Mouse (Mus musculus) limb, embryonic 10.5 days (tissue): ENCODE measurements around the gene Ddx54. TPM values are rescaled to one million over a fixed set of nuclear protein-coding genes. Genes with fewer than 3 reads are reported as not detected.

Experiments used
- DNase-seq: peaks from one replicate; pipeline ENCODE4 v3.0.0-alpha.2; 2017; ENCODE audit warnings: low spot score
- H3K27ac ChIP-seq: fragments of 300-500 bp; sonication (generic); 2 replicates; pipeline ENCODE4 v1.5.1; 2016; ENCODE audit warnings: mild to moderate bottlenecking
- H3K27me3 ChIP-seq: fragments of 300-500 bp; sonication (generic); 2 replicates; pipeline ENCODE4 v1.6.1; 2016; ENCODE audit warnings: low read depth, mild to moderate bottlenecking; ENCODE audit not compliant: poor library complexity, severe bottlenecking
- H3K36me3 ChIP-seq: fragments of 300-500 bp; sonication (generic); 2 replicates; pipeline ENCODE4 v1.6.1; 2016; ENCODE audit warnings: mild to moderate bottlenecking, moderate library complexity
- H3K4me1 ChIP-seq: fragments of 300-500 bp; sonication (generic); 2 replicates; pipeline ENCODE4 v1.6.1; 2016
- H3K4me3 ChIP-seq: fragments of 300-500 bp; sonication (generic); 2 replicates; pipeline ENCODE4 v1.5.1; 2016; ENCODE audit warnings: mild to moderate bottlenecking, moderate library complexity
- H3K9me3 ChIP-seq: fragments of 300-500 bp; sonication (generic); replicated peaks from 2 replicates; pipeline ENCODE4 v1.6.1; 2016; ENCODE audit warnings: mild to moderate bottlenecking
- WGBS: fragments of 180-500 bp; shearing (Covaris S2); methylation state at CpG from one replicate; pipeline ENCODE4 v1.1.7; 2016; 5-methylcytosine and 5-hydroxymethylcytosine counted together
- polyA plus RNA-seq: library from polyadenylated mRNA; unstranded; fragments of >200 nt; fragmentation: Nextera tagmentation; extraction: Ambion mirVana; gene quantifications from 2 replicates; pipeline ENCODE4 v1.2.1, GENCODE M21; 2016

The Ddx54 gene
- polyA plus RNA-seq, 1 experiment from 2014 or later: 58.1 TPM

- 4% methylated on average over 8 of the region's 8 CpGs for WGBS
- Histone ChIP-seq H3K27ac (peak overlapping the region; percentile 66; the same call in 1 of the 2 replicates), H3K4me1 (peaks cover 8% of the 10 kb centered on the region), H3K4me3 (peak overlapping the region; percentile 48), H3K9me3 (no peaks in the 10 kb centered on the region), H3K27me3 (no peaks in the 10 kb centered on the region), H3K36me3 (peaks cover 22% of the 10 kb centered on the region)
- DNase-seq: peak; percentile 96
These were observed 6.9 kb upstream of the Ddx54 start for GRCm38 (mm10) chr5:120605688-120606087.

- Histone ChIP-seq H3K4me3 (no peak overlapping the region), H3K4me1 (peaks cover 18% of the 10 kb centered on the region), H3K36me3 (peaks cover 22% of the 10 kb centered on the region), H3K9me3 (no peaks in the 10 kb centered on the region), H3K27me3 (no peaks in the 10 kb centered on the region), H3K27ac (no peak overlapping the region)
- 69% methylated on average over 25 of the region's 25 CpGs for WGBS
- DNase-seq: no peak
These were observed 5.8 kb upstream of the Ddx54 start for GRCm38 (mm10) chr5:120606590-120607200.

- Histone ChIP-seq H3K4me1 (peaks cover 24% of the 10 kb centered on the region), H3K36me3 (peaks cover 22% of the 10 kb centered on the region), H3K27me3 (no peaks in the 10 kb centered on the region), H3K27ac (no peak overlapping the region), H3K9me3 (no peaks in the 10 kb centered on the region), H3K4me3 (no peak overlapping the region)
- DNase-seq: no peak
- 79% methylated on average over 3 of the region's 3 CpGs for WGBS
These were observed 5.2 kb upstream of the Ddx54 start for GRCm38 (mm10) chr5:120607335-120607734.

GRCm38 (mm10) chr5:120609246-120609775 is 3.2 kb upstream of the Ddx54 start:
- H3K9me3 ChIP-seq: no peaks in the 10 kb centered on the region

GRCm38 (mm10) chr5:120610906-120611305 is 1.6 kb upstream of the Ddx54 start:
- H3K4me3 ChIP-seq: peak overlapping the region; percentile 76; the same call in 1 of the 2 replicates
- WGBS: 92% methylated on average over 5 of the region's 5 CpGs

More at GRCm38 (mm10) chr5:120609246-120609775, 3.2 kb upstream of the Ddx54 start:
- DNase-seq: no peak
- WGBS: 92% methylated on average over 16 of the region's 16 CpGs
- peaks cover 22% of the 10 kb centered on the region for H3K36me3 ChIP-seq
- H3K27me3 ChIP-seq: no peaks in the 10 kb centered on the region
- H3K4me3 ChIP-seq: no peak overlapping the region
- H3K4me1 ChIP-seq: peaks cover 30% of the 10 kb centered on the region
- H3K27ac ChIP-seq: no peak overlapping the region

GRCm38 (mm10) chr5:120611416-120611815 is 1.1 kb upstream of the Ddx54 start:
- no peaks in the 10 kb centered on the region for H3K27me3 ChIP-seq
- peaks cover 21% of the 10 kb centered on the region for H3K4me1 ChIP-seq
- H3K9me3 ChIP-seq: no peaks in the 10 kb centered on the region
- DNase-seq: no peak
- WGBS: 65% methylated on average over 8 of the region's 8 CpGs
- H3K36me3 ChIP-seq: peaks cover 38% of the 10 kb centered on the region
- H3K4me3 ChIP-seq: peak overlapping the region; percentile 76
- no peak overlapping the region for H3K27ac ChIP-seq

More at GRCm38 (mm10) chr5:120610906-120611305, 1.6 kb upstream of the Ddx54 start:
- H3K9me3 ChIP-seq: no peaks in the 10 kb centered on the region
- DNase-seq: no peak
- no peaks in the 10 kb centered on the region for H3K27me3 ChIP-seq
- peaks cover 21% of the 10 kb centered on the region for H3K4me1 ChIP-seq
- peaks cover 33% of the 10 kb centered on the region for H3K36me3 ChIP-seq
- H3K27ac ChIP-seq: no peak overlapping the region

GRCm38 (mm10) chr5:120612822-120613604 is 474 bp downstream of the Ddx54 start:
- H3K36me3 ChIP-seq: peaks cover 52% of the 10 kb centered on the region
- WGBS: under 1% methylated on average over 69 of the region's 69 CpGs
- H3K4me1 ChIP-seq: peaks cover 21% of the 10 kb centered on the region
- peak overlapping the region; percentile 97 for H3K27ac ChIP-seq
- DNase-seq: peak; percentile 97
- no peaks in the 10 kb centered on the region for H3K9me3 ChIP-seq
- H3K27me3 ChIP-seq: no peaks in the 10 kb centered on the region
- peak overlapping the region; percentile 76 for H3K4me3 ChIP-seq

GRCm38 (mm10) chr5:120615903-120616302 is 3.4 kb downstream of the Ddx54 start:
- H3K36me3 ChIP-seq: peaks cover 60% of the 10 kb centered on the region

GRCm38 (mm10) chr5:120618778-120619177 is 6.2 kb downstream of the Ddx54 start:
- Histone ChIP-seq H3K9me3 (no peaks in the 10 kb centered on the region), H3K4me1 (peaks cover 10% of the 10 kb centered on the region), H3K4me3 (no peak overlapping the region), H3K27ac (no peak overlapping the region), H3K27me3 (no peaks in the 10 kb centered on the region), H3K36me3 (peaks cover 89% of the 10 kb centered on the region)
- no peak for DNase-seq
- WGBS: 84% methylated on average over 12 of the region's 12 CpGs

More at GRCm38 (mm10) chr5:120615903-120616302, 3.4 kb downstream of the Ddx54 start:
- H3K9me3 ChIP-seq: no peaks in the 10 kb centered on the region
- DNase-seq: no peak
- WGBS: 98% methylated on average over 4 of the region's 4 CpGs
- H3K4me3 ChIP-seq: no peak overlapping the region
- H3K4me1 ChIP-seq: peaks cover 20% of the 10 kb centered on the region
- no peak overlapping the region for H3K27ac ChIP-seq
- no peaks in the 10 kb centered on the region for H3K27me3 ChIP-seq

GRCm38 (mm10) chr5:120619201-120619600 is 6.7 kb downstream of the Ddx54 start:
- H3K4me3 ChIP-seq: no peak overlapping the region
- 14% methylated on average over 5 of the region's 5 CpGs for WGBS
- peaks cover 93% of the 10 kb centered on the region for H3K36me3 ChIP-seq
- peaks cover 6% of the 10 kb centered on the region for H3K4me1 ChIP-seq
- no peaks in the 10 kb centered on the region for H3K9me3 ChIP-seq
- no peaks in the 10 kb centered on the region for H3K27me3 ChIP-seq
- peak; percentile 81 for DNase-seq
- H3K27ac ChIP-seq: no peak overlapping the region

- no peak overlapping the region for H3K4me3 ChIP-seq
- peaks cover 6% of the 10 kb centered on the region for H3K4me1 ChIP-seq
- H3K36me3 ChIP-seq: peaks cover 99% of the 10 kb centered on the region
- no peak overlapping the region for H3K27ac ChIP-seq
- H3K27me3 ChIP-seq: no peaks in the 10 kb centered on the region
- DNase-seq: peak; percentile 89
- H3K9me3 ChIP-seq: no peaks in the 10 kb centered on the region
- 77% methylated on average over 18 of the region's 18 CpGs for WGBS
These were observed 8.0 kb downstream of the Ddx54 start for GRCm38 (mm10) chr5:120620375-120621077.

- Histone ChIP-seq H3K4me3 (no peak overlapping the region), H3K9me3 (no peaks in the 10 kb centered on the region), H3K4me1 (peaks cover 6% of the 10 kb centered on the region), H3K27me3 (no peaks in the 10 kb centered on the region), H3K36me3 (peaks cover 99% of the 10 kb centered on the region), H3K27ac (no peak overlapping the region)
- no peak for DNase-seq
- WGBS: 94% methylated on average over 23 of the region's 23 CpGs
These were observed 8.7 kb downstream of the Ddx54 start for GRCm38 (mm10) chr5:120621078-120621765.
